Mouse (Mus musculus) gastrocnemius, adult 8-10 months (tissue): ENCODE data around the gene Ost4. TPM values are rescaled to one million over a fixed set of nuclear protein-coding genes. Genes with fewer than 3 reads are reported as not detected.

ENCODE experiments used
- total RNA-seq, 4 experiments: library from RNA; stranded (reverse); gene quantifications; 2 replicates each; pipeline ENCODE4 v1.2.4; 2022

Gene Ost4
- total RNA-seq, 4 experiments from 2014 or later: 96.6 to 117 (median 105) TPM

Other genes with a start within 250 kb of the Ost4 start
- gene Cenpa, start 241.0 kb downstream of the Ost4 start, total RNA-seq: 1 to 10 TPM; 1.5 to 2.2 (median 1.6) TPM
- gene Dpysl5, start 196.2 kb downstream of the Ost4 start, total RNA-seq: 1 to 10 TPM in 3 of 4 experiments, under 1 TPM in 1; 0.97 to 1.6 (median 1.4) TPM
- gene Mapre3, start 93.1 kb downstream of the Ost4 start, total RNA-seq: 100 to 1,000 TPM in 1 of 4 experiments, 10 to 100 TPM in 3; 88.7 to 101 (median 92.6) TPM
- gene Tmem214, start 39.8 kb downstream of the Ost4 start, total RNA-seq: 10 to 100 TPM; 26.5 to 32.4 (median 29.7) TPM
- gene Agbl5, start 19.1 kb downstream of the Ost4 start, total RNA-seq: 1 to 10 TPM; 2.7 to 5.6 (median 3.2) TPM
- gene Emilin1, start 5.6 kb upstream of the Ost4 start, total RNA-seq: 1 to 10 TPM; 1.7 to 3.0 (median 2.8) TPM
- gene Khk, start 13.6 kb upstream of the Ost4 start, total RNA-seq: 10 to 100 TPM; 35.7 to 40.5 (median 38.2) TPM
- 1 to 10 TPM; 2.2 to 4.9 (median 3.3) TPM for gene Cgref1, start 37.8 kb upstream of the Ost4 start, total RNA-seq
- gene Preb, start 52.6 kb upstream of the Ost4 start, total RNA-seq: 10 to 100 TPM; 70.1 to 75.2 (median 74.2) TPM
- under 1 TPM; 0.07 to 0.24 (median 0.15) TPM for gene Tcf23, start 60.9 kb upstream of the Ost4 start, total RNA-seq
- 10 to 100 TPM; 41.9 to 51.2 (median 47.9) TPM for gene Atraid, start 140.5 kb upstream of the Ost4 start, total RNA-seq
- 1 to 10 TPM; 6.1 to 7.9 (median 6.7) TPM for gene Slc5a6, start 141.1 kb upstream of the Ost4 start, total RNA-seq
- 10 to 100 TPM; 25.5 to 30.8 (median 27.9) TPM for gene Cad, start 147.0 kb upstream of the Ost4 start, total RNA-seq
- gene Dnajc5g, start 198.5 kb upstream of the Ost4 start, total RNA-seq: not detected
- under 1 TPM in 2 of 4 experiments, not detected in 2; 0.18 to 0.24 TPM for gene Slc30a3, start 200.4 kb upstream of the Ost4 start, total RNA-seq
- 100 to 1,000 TPM; 420 to 527 (median 441) TPM for gene Trim54, start 208.9 kb upstream of the Ost4 start, total RNA-seq
- gene Ucn, start 231.0 kb upstream of the Ost4 start, total RNA-seq: not detected
- 10 to 100 TPM; 19.2 to 26.8 (median 22.7) TPM for gene Mpv17, start 246.5 kb upstream of the Ost4 start, total RNA-seq